Mouse (Mus musculus): ENCODE measurements around the gene Unc5b. TPM values are rescaled to one million over a fixed set of nuclear protein-coding genes. Genes with fewer than 3 reads are reported as not detected.
"Not testable (repeated sequence)": the region's sequence is repeated elsewhere in the genome, so short reads cannot be mapped to it uniquely, and the experiment has no call there.

The Unc5b gene
- polyA plus RNA-seq, 1 experiment from 2014 or later: 4.2 TPM

GRCm38 (mm10) chr10:60743681-60744080 is 87.7 kb downstream of the Unc5b start:
- Histone ChIP-seq H3K9me3 (ENCODE audit: control insufficient read depth, low read length) (no peaks in the 10 kb centered on the region), H3K27ac (ENCODE audit: low read depth, low read length) (no peak overlapping the region), H3K9ac (ENCODE audit: low read depth, low read length) (no peak overlapping the region), H3K36me3 (ENCODE audit: control insufficient read depth, insufficient read depth, low read length) (no peaks in the 10 kb centered on the region; the same call in 1 of the 2 replicates), H3K4me3 (ENCODE audit: low read depth, low read length) (no peak overlapping the region), H3K4me1 (replicated peaks; ENCODE audit: control insufficient read depth, insufficient read depth, low read length) (no peaks in the 10 kb centered on the region), H3K27me3 (replicated peaks; ENCODE audit: control insufficient read depth, insufficient read depth, low read length) (no peaks in the 10 kb centered on the region), H3K4me2 (no peak overlapping the region)
- DNase-seq (ENCODE audit: low spot score): no peak
- no peak for ATAC-seq (replicated peaks; ENCODE audit: low FRiP score)
- 71% methylated on average over 9 of the region's 9 CpGs for WGBS

- 84% methylated on average over 6 of the region's 6 CpGs for WGBS
- no peaks in the 10 kb centered on the region for H3K9me3 ChIP-seq (ENCODE audit: control insufficient read depth, low read length)
- H3K27me3 ChIP-seq (replicated peaks; ENCODE audit: control insufficient read depth, insufficient read depth, low read length): no peaks in the 10 kb centered on the region
- H3K4me3 ChIP-seq (ENCODE audit: low read depth, low read length): no peak overlapping the region
- no peaks in the 10 kb centered on the region for H3K4me1 ChIP-seq (replicated peaks; ENCODE audit: control insufficient read depth, insufficient read depth, low read length)
- ATAC-seq (replicated peaks; ENCODE audit: low FRiP score): no peak
- H3K27ac ChIP-seq (ENCODE audit: low read depth, low read length): no peak overlapping the region
- no peak for DNase-seq (ENCODE audit: low spot score)
- no peak overlapping the region for H3K9ac ChIP-seq (ENCODE audit: low read depth, low read length)
- no peaks in the 10 kb centered on the region; the same call in 1 of the 2 replicates for H3K36me3 ChIP-seq (ENCODE audit: control insufficient read depth, insufficient read depth, low read length)
- no peak overlapping the region for H3K4me2 ChIP-seq
Measured at GRCm38 (mm10) chr10:60742942-60743341, 88.4 kb downstream of the Unc5b start.

DNA sequence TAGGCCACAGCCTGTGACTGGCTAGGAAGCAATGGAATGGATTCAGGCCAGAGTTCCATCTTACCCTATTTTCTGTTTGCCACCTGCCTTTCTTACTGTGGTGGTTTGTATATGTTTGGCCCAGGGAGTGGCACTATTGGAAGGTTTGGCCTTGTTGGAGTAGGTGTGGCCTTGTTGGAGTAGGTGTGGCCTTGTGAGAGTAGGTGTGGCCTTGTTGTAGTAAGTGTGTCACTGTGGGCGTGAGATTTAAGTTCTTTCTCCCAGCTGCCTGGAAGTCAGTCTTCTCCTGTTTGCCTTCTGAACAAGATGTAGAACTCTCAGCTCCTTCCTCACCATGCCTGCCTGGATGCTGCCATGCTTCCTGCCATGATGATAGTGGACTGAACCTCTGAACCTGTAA is 89.1 kb downstream of the Unc5b start:
- ATAC-seq (replicated peaks; ENCODE audit: low FRiP score); DNase-seq (ENCODE audit: low spot score); H3K36me3 ChIP-seq (ENCODE audit: control insufficient read depth, insufficient read depth, low read length); H3K4me2 ChIP-seq; H3K4me3 ChIP-seq (ENCODE audit: low read depth, low read length); H3K9me3 ChIP-seq (ENCODE audit: control insufficient read depth, low read length); H3K9ac ChIP-seq (ENCODE audit: low read depth, low read length); H3K27ac ChIP-seq (ENCODE audit: low read depth, low read length); H3K27me3 ChIP-seq (replicated peaks; ENCODE audit: control insufficient read depth, insufficient read depth, low read length); H3K4me1 ChIP-seq (replicated peaks; ENCODE audit: control insufficient read depth, insufficient read depth, low read length): not testable (repeated sequence)
- 95% methylated on average over 1 of the region's 1 CpGs for WGBS

DNA sequence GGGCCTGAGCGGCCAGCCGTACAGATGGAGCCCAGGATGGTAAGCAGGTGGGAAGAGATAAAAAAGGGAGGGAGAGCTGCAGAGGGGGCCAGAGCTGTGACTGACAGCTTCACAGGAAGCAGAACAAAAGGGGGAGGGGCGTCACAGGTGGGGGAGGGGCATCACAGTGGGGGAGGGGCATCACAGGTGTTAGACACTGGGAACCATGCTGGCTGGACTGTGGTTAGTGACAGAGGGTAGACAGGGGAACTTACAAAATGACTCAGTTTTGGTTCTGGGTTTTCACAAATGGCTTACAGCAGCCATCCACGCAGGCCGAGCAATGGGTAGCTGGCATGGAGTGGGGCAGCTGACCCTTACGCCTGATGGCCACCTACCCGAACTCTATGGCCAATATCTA is 89.9 kb downstream of the Unc5b start:
- H3K9me3 ChIP-seq (ENCODE audit: control insufficient read depth, low read length): no peaks in the 10 kb centered on the region
- WGBS: 69% methylated on average over 7 of the region's 7 CpGs
- H3K9ac ChIP-seq (ENCODE audit: low read depth, low read length): no peak overlapping the region
- H3K36me3 ChIP-seq (ENCODE audit: control insufficient read depth, insufficient read depth, low read length): no peaks in the 10 kb centered on the region; the same call in 1 of the 2 replicates
- DNase-seq (ENCODE audit: low spot score) (no peak), ATAC-seq (replicated peaks; ENCODE audit: low FRiP score) (no peak)
- H3K4me3 ChIP-seq (ENCODE audit: low read depth, low read length): no peak overlapping the region
- H3K27me3 ChIP-seq (replicated peaks; ENCODE audit: control insufficient read depth, insufficient read depth, low read length): no peaks in the 10 kb centered on the region
- no peak overlapping the region for H3K4me2 ChIP-seq
- H3K4me1 ChIP-seq (replicated peaks; ENCODE audit: control insufficient read depth, insufficient read depth, low read length): no peaks in the 10 kb centered on the region
- H3K27ac ChIP-seq (ENCODE audit: low read depth, low read length): no peak overlapping the region

DNA sequence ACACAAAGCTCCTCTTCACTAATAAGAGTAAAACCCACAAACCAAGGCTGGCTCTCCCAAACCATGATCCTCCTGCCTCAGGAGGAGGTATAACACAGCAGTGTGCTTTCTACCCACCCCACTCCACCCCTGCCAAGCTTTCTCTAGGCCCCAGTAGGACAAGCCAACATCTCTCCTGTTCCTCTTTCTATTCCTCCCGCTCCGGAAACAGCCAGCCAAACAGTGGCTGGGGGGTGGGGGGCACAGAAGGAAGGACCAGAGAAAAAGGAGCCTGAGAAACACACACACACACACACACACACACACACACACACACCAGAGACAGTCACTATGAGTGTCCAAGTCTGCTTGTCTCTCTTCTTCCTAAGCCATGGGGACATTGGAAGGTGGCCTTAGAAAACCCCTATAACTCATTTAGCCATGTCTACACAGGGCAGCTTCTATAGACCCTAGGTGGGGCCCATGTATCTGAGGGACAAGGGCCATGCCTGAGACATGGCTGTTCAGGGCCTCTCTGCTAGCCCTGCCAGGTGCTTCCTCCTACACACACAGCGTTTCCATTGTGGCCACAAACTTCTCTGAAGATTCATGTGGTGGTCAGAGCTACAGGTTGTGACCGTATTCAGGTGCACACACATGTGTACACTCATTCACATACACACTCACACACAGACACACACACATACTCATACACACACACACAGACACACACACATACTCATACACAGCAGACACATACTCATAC is 91.6 kb downstream of the Unc5b start:
- no peaks in the 10 kb centered on the region for H3K27me3 ChIP-seq (replicated peaks; ENCODE audit: control insufficient read depth, insufficient read depth, low read length)
- no peaks in the 10 kb centered on the region for H3K9me3 ChIP-seq (ENCODE audit: control insufficient read depth, low read length)
- ATAC-seq (replicated peaks; ENCODE audit: low FRiP score) (no peak), DNase-seq (ENCODE audit: low spot score) (no peak)
- H3K4me2 ChIP-seq: no peak overlapping the region
- WGBS: 73% methylated on average over 4 of the region's 4 CpGs
- H3K36me3 ChIP-seq (ENCODE audit: control insufficient read depth, insufficient read depth, low read length): no peaks in the 10 kb centered on the region
- no peak overlapping the region for H3K4me3 ChIP-seq (ENCODE audit: low read depth, low read length)
- no peak overlapping the region for H3K9ac ChIP-seq (ENCODE audit: low read depth, low read length)
- no peaks in the 10 kb centered on the region for H3K4me1 ChIP-seq (replicated peaks; ENCODE audit: control insufficient read depth, insufficient read depth, low read length)
- H3K27ac ChIP-seq (ENCODE audit: low read depth, low read length): no peak overlapping the region

DNA sequence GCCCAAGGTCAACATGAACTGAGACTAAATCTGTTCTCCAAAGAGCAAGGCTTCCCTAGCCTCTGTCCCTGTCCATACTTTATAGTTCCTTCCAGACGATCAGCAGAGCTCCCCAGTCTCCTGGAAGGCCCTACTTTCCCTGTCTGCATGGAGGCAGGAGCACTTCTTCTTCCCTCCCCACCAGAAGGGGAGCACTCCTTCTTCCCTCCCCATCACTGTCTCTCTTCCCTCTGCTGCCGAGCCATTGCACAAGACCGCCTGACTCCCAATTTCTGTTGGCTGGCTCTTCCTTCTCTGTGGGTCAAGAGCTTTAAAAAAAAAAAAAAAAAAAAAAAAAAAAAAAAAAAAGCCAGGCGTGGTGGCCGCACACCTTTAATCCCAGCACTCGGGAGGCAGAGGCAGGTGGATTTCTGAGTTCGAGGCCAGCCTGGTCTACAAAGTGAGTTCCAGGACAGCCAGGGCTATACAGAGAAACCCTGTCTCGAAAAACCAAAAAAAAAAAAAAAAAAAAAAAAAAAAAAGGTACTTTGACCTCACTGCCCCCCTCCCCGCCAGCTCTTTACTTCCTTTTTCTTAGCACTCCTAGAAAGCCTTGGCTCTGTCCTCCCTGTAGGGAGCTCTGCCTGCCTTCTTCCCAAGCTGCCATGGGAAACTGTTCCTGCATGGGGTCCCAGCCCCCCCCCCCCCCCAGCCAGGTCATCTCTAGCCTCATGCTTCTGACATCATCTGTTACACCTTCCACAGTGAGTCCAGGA is 93.3 kb downstream of the Unc5b start:
- H3K36me3 ChIP-seq (ENCODE audit: control insufficient read depth, insufficient read depth, low read length): no peaks in the 10 kb centered on the region
- no peaks in the 10 kb centered on the region for H3K9me3 ChIP-seq (ENCODE audit: control insufficient read depth, low read length)
- WGBS: 60% methylated on average over 6 of the region's 9 CpGs
- no peak overlapping the region for H3K4me3 ChIP-seq (ENCODE audit: low read depth, low read length)
- no peak overlapping the region for H3K9ac ChIP-seq (ENCODE audit: low read depth, low read length)
- H3K4me1 ChIP-seq (replicated peaks; ENCODE audit: control insufficient read depth, insufficient read depth, low read length): 0 out of 2 replicates have a peak, but pooled peaks cover 4% of the 10 kb centered on the region
- no peak overlapping the region for H3K27ac ChIP-seq (ENCODE audit: low read depth, low read length)
- H3K27me3 ChIP-seq (replicated peaks; ENCODE audit: control insufficient read depth, insufficient read depth, low read length): no peaks in the 10 kb centered on the region
- DNase-seq (ENCODE audit: low spot score) (no peak), ATAC-seq (replicated peaks; ENCODE audit: low FRiP score) (no peak)
- no peak overlapping the region for H3K4me2 ChIP-seq

DNA sequence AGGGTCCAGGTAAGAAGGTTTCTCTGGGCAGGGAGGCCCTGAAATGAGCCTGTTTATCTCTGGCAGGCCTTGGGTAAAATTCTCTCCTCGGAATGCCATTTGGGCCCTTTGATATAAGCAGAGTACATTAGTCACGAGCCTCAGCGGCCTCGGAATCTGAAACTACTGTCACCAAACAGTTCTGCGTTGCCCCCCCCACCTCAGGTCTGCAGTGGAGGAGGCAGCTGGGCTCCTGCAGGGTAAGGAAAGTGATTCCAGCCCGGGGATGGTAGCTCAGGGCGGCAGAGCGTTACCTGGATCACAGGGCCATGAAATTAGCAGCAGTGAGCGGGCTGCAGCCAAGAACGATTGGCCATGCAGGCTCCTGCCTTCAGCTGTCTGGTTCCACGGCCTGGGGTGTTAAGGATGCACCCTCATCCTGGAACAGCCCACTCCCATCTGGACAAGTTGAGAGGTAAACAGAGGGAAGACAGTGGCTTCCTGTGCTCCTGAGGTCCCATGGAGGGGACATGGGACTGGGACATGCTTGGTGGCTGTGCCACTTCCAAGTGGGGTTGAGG is 94.1 kb downstream of the Unc5b start:
- Histone ChIP-seq H3K27me3 (replicated peaks; ENCODE audit: control insufficient read depth, insufficient read depth, low read length) (no peaks in the 10 kb centered on the region), H3K9me3 (ENCODE audit: control insufficient read depth, low read length) (no peaks in the 10 kb centered on the region), H3K27ac (ENCODE audit: low read depth, low read length) (no peak overlapping the region), H3K9ac (ENCODE audit: low read depth, low read length) (no peak overlapping the region), H3K4me3 (ENCODE audit: low read depth, low read length) (no peak overlapping the region), H3K36me3 (ENCODE audit: control insufficient read depth, insufficient read depth, low read length) (no peaks in the 10 kb centered on the region), H3K4me2 (no peak overlapping the region), H3K4me1 (replicated peaks; ENCODE audit: control insufficient read depth, insufficient read depth, low read length) (0 out of 2 replicates have a peak, but pooled peaks cover 4% of the 10 kb centered on the region)
- no peak for DNase-seq (ENCODE audit: low spot score)
- 78% methylated on average over 11 of the region's 11 CpGs for WGBS
- no peak for ATAC-seq (replicated peaks; ENCODE audit: low FRiP score)

GRCm38 (mm10) chr10:60735737-60736136 is 95.6 kb downstream of the Unc5b start:
- DNase-seq (ENCODE audit: low spot score) (no peak), ATAC-seq (replicated peaks; ENCODE audit: low FRiP score) (no peak)
- Histone ChIP-seq H3K36me3 (ENCODE audit: control insufficient read depth, insufficient read depth, low read length) (no peaks in the 10 kb centered on the region), H3K27me3 (replicated peaks; ENCODE audit: control insufficient read depth, insufficient read depth, low read length) (no peaks in the 10 kb centered on the region), H3K27ac (ENCODE audit: low read depth, low read length) (no peak overlapping the region), H3K4me1 (replicated peaks; ENCODE audit: control insufficient read depth, insufficient read depth, low read length) (0 out of 2 replicates have a peak, but pooled peaks cover 4% of the 10 kb centered on the region), H3K9me3 (ENCODE audit: control insufficient read depth, low read length) (no peaks in the 10 kb centered on the region), H3K4me3 (ENCODE audit: low read depth, low read length) (no peak overlapping the region), H3K9ac (ENCODE audit: low read depth, low read length) (no peak overlapping the region), H3K4me2 (no peak overlapping the region)
- 88% methylated on average over 1 of the region's 1 CpGs for WGBS
